Mouse (Mus musculus) embryonic facial prominence, embryonic 15.5 days (tissue): ENCODE data around the gene B630019K06Rik. TPM values are rescaled to one million over a fixed set of nuclear protein-coding genes. Genes with fewer than 3 reads are reported as not detected.

Experiments
- ATAC-seq: fragments of 200-750 bp; cut with Nextera tagmentation; 2 replicates; pipeline ENCODE4 v1.8.0; 2017; ENCODE audit warnings: low read depth, moderate TSS enrichment; ENCODE audit not compliant: insufficient number of reproducible peaks, low FRiP score, low TSS enrichment
- H3K27ac ChIP-seq: fragments of 300-500 bp; sonication (generic); replicated peaks from 2 replicates; pipeline ENCODE4 v1.5.1; 2015; ENCODE audit warnings: mild to moderate bottlenecking, inconsistent platforms
- H3K27me3 ChIP-seq: fragments of 300-500 bp; sonication (generic); 2 replicates; pipeline ENCODE4 v1.6.1; 2015; ENCODE audit warnings: inconsistent platforms
- H3K36me3 ChIP-seq: fragments of 300-500 bp; sonication (generic); 2 replicates; pipeline ENCODE4 v1.6.1; 2015; ENCODE audit warnings: mild to moderate bottlenecking, inconsistent platforms
- H3K4me1 ChIP-seq: fragments of 300-500 bp; sonication (generic); 2 replicates; pipeline ENCODE4 v1.6.1; 2015; ENCODE audit warnings: inconsistent platforms
- H3K4me2 ChIP-seq: fragments of 300-500 bp; sonication (generic); replicated peaks from 2 replicates; pipeline ENCODE4 v1.6.1; 2015; ENCODE audit warnings: mild to moderate bottlenecking, inconsistent platforms
- H3K4me3 ChIP-seq: fragments of 300-500 bp; sonication (generic); replicated peaks from 2 replicates; pipeline ENCODE4 v1.5.1; 2015; ENCODE audit warnings: mild to moderate bottlenecking, inconsistent platforms
- H3K9ac ChIP-seq: fragments of 300-500 bp; sonication (generic); 2 replicates; pipeline ENCODE4 v1.6.1; 2015; ENCODE audit warnings: inconsistent platforms
- H3K9me3 ChIP-seq: fragments of 300-500 bp; sonication (generic); replicated peaks from 2 replicates; pipeline ENCODE4 v1.6.1; 2016; ENCODE audit warnings: inconsistent platforms
- WGBS: fragments of 180-500 bp; shearing (Covaris S2); methylation state at CpG from one replicate; pipeline ENCODE4 v1.1.7; 2015; 5-methylcytosine and 5-hydroxymethylcytosine counted together
- polyA plus RNA-seq: library from polyadenylated mRNA; unstranded; fragments of >200 nt; fragmentation: Nextera tagmentation; extraction: Ambion mirVana; gene quantifications from 2 replicates; pipeline ENCODE4 v1.2.1, GENCODE M21; 2015

B630019K06Rik gene
- polyA plus RNA-seq, 1 experiment from 2014 or later = 4.3 TPM

DNA sequence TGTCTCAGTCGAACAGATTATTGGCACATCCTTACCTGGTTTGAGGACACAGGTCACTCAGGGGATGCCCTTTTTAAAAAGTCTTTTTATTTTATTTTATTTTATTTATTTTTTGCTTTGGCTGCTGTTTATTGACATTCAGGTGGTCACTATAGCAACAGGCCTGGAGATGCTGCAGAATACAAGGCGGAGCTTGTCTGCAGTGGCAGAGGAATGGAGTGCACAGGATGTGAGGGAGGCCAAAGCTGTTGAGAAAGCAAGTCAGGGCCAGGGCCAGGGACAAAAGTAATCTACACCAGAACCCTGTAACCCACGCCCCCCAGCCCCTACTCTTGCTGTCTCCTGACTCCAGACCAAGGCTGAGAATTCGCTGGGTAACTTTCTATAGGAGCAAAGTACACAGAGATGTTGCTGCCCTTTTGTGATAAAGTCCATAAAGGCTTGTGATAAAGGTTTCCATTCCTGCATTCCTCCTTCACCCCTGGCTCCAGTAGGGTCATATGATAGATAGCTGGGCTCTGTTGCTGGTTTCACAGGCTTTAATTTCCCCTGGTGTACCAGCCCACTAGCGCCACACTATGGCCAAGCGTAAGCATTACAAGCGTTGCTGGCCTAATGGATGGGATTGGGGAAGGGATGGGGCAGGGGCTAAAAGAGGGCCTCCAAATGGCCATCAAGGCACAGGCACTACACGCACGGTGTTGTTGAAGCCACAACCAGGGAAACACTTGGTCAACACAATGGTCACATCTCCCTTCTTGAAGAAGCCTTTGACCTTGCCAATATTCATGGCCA is 29.8 kb downstream of the B630019K06Rik start:
- Histone ChIP-seq H3K27ac (no peak overlapping the region), H3K27me3 (no peaks in the 10 kb centered on the region), H3K9ac (no peak overlapping the region), H3K4me2 (no peak overlapping the region), H3K36me3 (no peaks in the 10 kb centered on the region), H3K4me3 (no peak overlapping the region), H3K4me1 (no peaks in the 10 kb centered on the region), H3K9me3 (no peaks in the 10 kb centered on the region)
- WGBS = 56% methylated on average over 9 of the region's 9 CpGs
- no peak for ATAC-seq

DNA sequence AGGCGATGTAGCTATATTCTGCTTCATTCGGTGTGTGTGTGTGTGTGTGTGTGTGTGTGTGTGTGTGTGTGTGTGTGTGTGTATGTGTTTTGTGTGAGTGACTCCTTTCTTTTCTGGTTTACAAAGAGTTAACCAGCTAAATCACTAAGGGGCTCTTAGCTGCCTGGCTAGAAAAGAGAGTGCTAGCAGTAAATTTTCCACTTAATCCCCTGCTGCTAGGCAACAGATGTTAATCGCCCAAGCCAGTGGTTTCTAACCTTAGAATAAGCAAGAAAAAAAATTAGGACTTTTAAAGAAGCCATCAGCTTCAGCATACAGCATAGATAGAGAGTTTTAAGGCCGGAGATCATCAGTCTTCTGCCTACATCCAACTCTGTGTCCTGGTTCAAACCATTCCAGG is 35.1 kb downstream of the B630019K06Rik start:
- Histone ChIP-seq H3K4me2 (no peak overlapping the region), H3K4me1 (no peaks in the 10 kb centered on the region), H3K4me3 (no peak overlapping the region), H3K27me3 (no peaks in the 10 kb centered on the region), H3K36me3 (no peaks in the 10 kb centered on the region), H3K27ac (no peak overlapping the region), H3K9ac (no peak overlapping the region), H3K9me3 (no peaks in the 10 kb centered on the region)
- 34% methylated on average over 4 of the region's 4 CpGs for WGBS
- no peak for ATAC-seq

DNA sequence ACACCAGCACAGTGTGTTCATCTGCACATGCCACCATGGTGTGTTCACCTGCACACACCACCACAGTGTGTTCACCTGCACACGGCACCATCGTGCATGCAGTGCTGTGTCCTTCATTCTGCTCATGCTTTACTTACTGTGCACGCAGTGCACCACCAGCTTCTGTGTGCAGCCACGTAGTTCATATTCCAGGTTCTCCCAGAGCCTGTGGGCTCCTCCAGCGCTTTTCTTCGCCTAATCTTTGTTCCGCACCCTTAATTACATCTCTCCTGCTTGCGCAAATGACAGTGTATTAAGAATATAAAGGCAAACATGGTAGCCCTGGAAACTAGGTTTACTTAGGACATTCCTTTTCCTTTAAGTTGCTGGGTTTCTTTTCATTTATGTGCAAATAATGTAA is 51.9 kb downstream of the B630019K06Rik start:
- Histone ChIP-seq H3K9ac (no peak overlapping the region), H3K4me1 (no peaks in the 10 kb centered on the region), H3K4me2 (no peak overlapping the region), H3K4me3 (no peak overlapping the region), H3K36me3 (no peaks in the 10 kb centered on the region), H3K27me3 (no peaks in the 10 kb centered on the region), H3K27ac (no peak overlapping the region), H3K9me3 (no peaks in the 10 kb centered on the region)
- WGBS = 80% methylated on average over 8 of the region's 8 CpGs
- no peak for ATAC-seq

Other genes starting within 250 kb of the B630019K06Rik start
- gene Ssxb8, start 201.5 kb upstream of the B630019K06Rik start, polyA plus RNA-seq = not detected in 2 replicates
- not detected in 2 replicates for gene Ssx9, start 143.9 kb upstream of the B630019K06Rik start, polyA plus RNA-seq
- not detected in 2 replicates for gene Ssxb5, start 88.7 kb upstream of the B630019K06Rik start, polyA plus RNA-seq
- gene Gm6592, start 48.4 kb upstream of the B630019K06Rik start, polyA plus RNA-seq = not detected in 2 replicates
- gene Gm5751, start 18.1 kb upstream of the B630019K06Rik start, polyA plus RNA-seq = not detected in 2 replicates
- not detected in 2 replicates for gene Fthl17b, start 70.6 kb downstream of the B630019K06Rik start, polyA plus RNA-seq
- not detected in 2 replicates for gene Fthl17c, start 84.2 kb downstream of the B630019K06Rik start, polyA plus RNA-seq
- gene Fthl17d, start 94.4 kb downstream of the B630019K06Rik start, polyA plus RNA-seq = not detected in 2 replicates
- gene Fthl17e, start 141.1 kb downstream of the B630019K06Rik start, polyA plus RNA-seq = not detected in 2 replicates
- gene Fthl17f, start 170.6 kb downstream of the B630019K06Rik start, polyA plus RNA-seq = not detected in 2 replicates
- not detected in 2 replicates for gene 4930402K13Rik, start 212.2 kb downstream of the B630019K06Rik start, polyA plus RNA-seq